Mouse (Mus musculus): ENCODE data around the gene Olfr1022. TPM values are rescaled to one million over a fixed set of nuclear protein-coding genes. Genes with fewer than 3 reads are reported as not detected.

The Olfr1022 gene
- polyA plus RNA-seq (2015; fragmentation: Nextera tagmentation; extraction: Ambion mirVana), result not detected in 2 replicates

DNA sequence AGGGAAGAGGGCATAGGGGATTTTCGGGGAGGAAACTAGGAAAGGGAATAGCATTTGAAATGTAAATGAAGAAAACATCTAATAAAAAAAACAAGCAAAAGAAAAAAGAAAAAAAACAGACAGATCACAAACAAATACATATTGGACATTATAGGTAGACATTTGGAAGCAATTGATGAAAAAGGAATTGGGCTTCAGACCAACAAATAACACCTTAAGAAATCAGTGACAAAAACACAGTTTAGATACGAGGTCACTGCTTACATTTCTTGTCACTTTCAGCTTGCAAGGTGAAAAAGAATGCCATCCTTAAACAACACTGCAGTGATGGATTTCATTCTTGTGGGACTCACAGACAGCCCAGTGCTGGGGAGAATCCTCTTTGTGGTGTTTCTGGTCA, at the start of gene Olfr1022:
Gene Olfr1022, plus strand, starts transcription at position 301 of the 400 bp plus-strand sequence.
- Histone ChIP-seq H3K27ac (ENCODE audit: low read depth) (no peak within 1 kb of the TSS), H3K4me1 (ENCODE audit: insufficient read depth) (no peaks in the 10 kb centered on the region), H3K4me2 (ENCODE audit: low read depth, low read length) (no peak within 1 kb of the TSS), H3K9me3 (ENCODE audit: low read length) (no peaks in the 10 kb centered on the region), H3K9ac (replicated peaks) (no peak within 1 kb of the TSS), H3K27me3 (ENCODE audit: insufficient read depth, low read length) (no peaks in the 10 kb centered on the region), H3K4me3 (ENCODE audit: low read depth, low read length) (no peak within 1 kb of the TSS), H3K36me3 (replicated peaks; ENCODE audit: insufficient read depth, low read length) (no peaks in the 10 kb centered on the region)
- TF ChIP-seq CTCF (IDR thresholded peaks at IDR 0.05; ENCODE audit: low read depth) (no peak), EP300 (IDR thresholded peaks at IDR 0.05; ENCODE audit: low read depth) (no peak)
- DNase-seq (no peak), ATAC-seq (no peak)
- WGBS (ENCODE audit: insufficient replicate concordance), result 41% methylated on average over 2 of the region's 2 CpGs

DNA sequence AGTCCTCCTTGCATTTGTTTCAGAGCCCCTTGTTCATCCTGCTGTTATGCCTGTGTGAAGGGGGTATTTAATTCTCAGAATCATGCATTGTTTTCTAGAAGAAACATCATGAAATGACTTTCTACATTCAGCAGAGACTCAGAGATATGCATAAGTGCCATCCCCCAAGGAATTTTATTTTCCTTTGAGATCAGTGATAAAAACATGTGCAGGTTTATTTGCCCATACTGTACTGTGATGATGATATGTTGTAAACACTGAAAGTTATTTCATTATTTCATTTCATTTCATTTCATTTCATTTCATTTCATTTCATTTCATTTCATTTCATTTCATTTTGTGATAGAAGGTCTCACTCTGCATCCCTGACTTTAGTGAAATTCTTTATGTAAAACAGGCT, 23.0 kb upstream of the Olfr1022 start, which contains the start of gene Olfr1019:
Gene Olfr1019, minus strand, starts transcription at position 101 of the 400 bp plus-strand sequence.
- Histone ChIP-seq H3K4me1 (ENCODE audit: insufficient read depth) (no peaks in the 10 kb centered on the region), H3K9me3 (ENCODE audit: low read length) (no peaks in the 10 kb centered on the region), H3K4me2 (ENCODE audit: low read depth, low read length) (no peak within 1 kb of the TSS), H3K9ac (replicated peaks) (no peak within 1 kb of the TSS), H3K36me3 (replicated peaks; ENCODE audit: insufficient read depth, low read length) (no peaks in the 10 kb centered on the region), H3K4me3 (ENCODE audit: low read depth, low read length) (no peak within 1 kb of the TSS), H3K27ac (ENCODE audit: low read depth) (no peak within 1 kb of the TSS), H3K27me3 (ENCODE audit: insufficient read depth, low read length) (no peaks in the 10 kb centered on the region)
- no peak for TF ChIP-seq EP300 (IDR thresholded peaks at IDR 0.05; ENCODE audit: low read depth)
- no peak for TF ChIP-seq CTCF (IDR thresholded peaks at IDR 0.05; ENCODE audit: low read depth)
- ATAC-seq, result no peak
- DNase-seq, result no peak

DNA sequence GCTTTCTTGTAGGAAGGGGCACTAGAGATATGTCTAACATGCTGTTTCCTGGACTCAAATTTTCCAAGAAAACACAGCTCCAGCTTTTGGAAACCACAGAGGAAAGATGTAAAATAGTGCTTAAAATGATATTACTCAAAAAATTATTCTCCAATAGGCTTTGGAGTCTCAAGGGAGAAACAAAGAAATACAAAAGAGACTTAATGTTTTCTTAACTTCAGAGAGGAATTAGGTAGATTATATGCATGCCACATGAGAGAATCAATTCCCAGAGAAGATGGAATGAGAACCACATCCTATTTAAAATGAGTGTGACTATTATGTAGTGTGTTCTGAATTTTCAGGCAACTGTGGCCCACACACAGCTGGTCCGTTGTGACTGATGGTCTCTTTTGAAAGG, 21.7 kb upstream of the Olfr1022 start, which contains the start of gene Olfr1020:
Gene Olfr1020, plus strand, starts transcription at position 301 of the 400 bp plus-strand sequence.
- Histone ChIP-seq H3K27me3 (ENCODE audit: insufficient read depth, low read length) (no peaks in the 10 kb centered on the region), H3K36me3 (replicated peaks; ENCODE audit: insufficient read depth, low read length) (no peaks in the 10 kb centered on the region), H3K4me1 (ENCODE audit: insufficient read depth) (no peaks in the 10 kb centered on the region), H3K4me3 (ENCODE audit: low read depth, low read length) (no peak within 1 kb of the TSS), H3K27ac (ENCODE audit: low read depth) (no peak within 1 kb of the TSS), H3K9me3 (ENCODE audit: low read length) (no peaks in the 10 kb centered on the region), H3K9ac (replicated peaks) (no peak within 1 kb of the TSS), H3K4me2 (ENCODE audit: low read depth, low read length) (no peak within 1 kb of the TSS)
- TF ChIP-seq CTCF (IDR thresholded peaks at IDR 0.05; ENCODE audit: low read depth), result no peak
- TF ChIP-seq EP300 (IDR thresholded peaks at IDR 0.05; ENCODE audit: low read depth), result no peak
- DNase-seq (no peak), ATAC-seq (no peak)
- WGBS (ENCODE audit: insufficient replicate concordance), result 64% methylated on average over 1 of the region's 1 CpGs

DNA sequence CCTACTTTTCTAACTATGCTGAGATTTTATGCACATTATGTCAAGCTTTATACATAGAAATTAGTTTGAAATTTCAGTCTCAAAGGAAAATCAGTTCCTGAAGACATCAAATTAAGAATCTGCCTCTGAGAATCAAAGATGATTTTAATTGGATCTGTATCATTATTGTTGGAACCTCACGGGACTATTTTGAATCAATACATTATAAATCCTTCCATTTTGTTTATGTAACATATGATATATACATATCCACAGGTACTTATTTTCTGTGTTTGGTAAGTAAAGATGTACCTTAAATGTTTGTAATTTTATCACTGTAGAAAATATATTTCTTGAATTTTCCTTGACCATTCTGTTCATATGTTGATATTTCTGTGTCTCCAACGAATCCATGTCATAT, 16.9 kb downstream of the Olfr1022 start, which contains the start of gene Olfr1023:
Gene Olfr1023, plus strand, starts transcription at position 301 of the 400 bp plus-strand sequence.
- TF ChIP-seq CTCF (IDR thresholded peaks at IDR 0.05; ENCODE audit: low read depth), result no peak
- no peak for TF ChIP-seq EP300 (IDR thresholded peaks at IDR 0.05; ENCODE audit: low read depth)
- H3K27me3 ChIP-seq (ENCODE audit: insufficient read depth, low read length), result no peaks in the 10 kb centered on the region
- no peak within 1 kb of the TSS for H3K4me3 ChIP-seq (ENCODE audit: low read depth, low read length)
- no peak within 1 kb of the TSS for H3K9ac ChIP-seq (replicated peaks)
- no peaks in the 10 kb centered on the region for H3K36me3 ChIP-seq (replicated peaks; ENCODE audit: insufficient read depth, low read length)
- H3K27ac ChIP-seq (ENCODE audit: low read depth), result no peak within 1 kb of the TSS
- no peak for ATAC-seq
- DNase-seq, result no peak
- no peaks in the 10 kb centered on the region for H3K9me3 ChIP-seq (ENCODE audit: low read length)
- H3K4me1 ChIP-seq (ENCODE audit: insufficient read depth), result no peaks in the 10 kb centered on the region
- 65% methylated on average over 2 of the region's 2 CpGs for WGBS (ENCODE audit: insufficient replicate concordance)
- H3K4me2 ChIP-seq (ENCODE audit: low read depth, low read length), result no peak within 1 kb of the TSS

DNA sequence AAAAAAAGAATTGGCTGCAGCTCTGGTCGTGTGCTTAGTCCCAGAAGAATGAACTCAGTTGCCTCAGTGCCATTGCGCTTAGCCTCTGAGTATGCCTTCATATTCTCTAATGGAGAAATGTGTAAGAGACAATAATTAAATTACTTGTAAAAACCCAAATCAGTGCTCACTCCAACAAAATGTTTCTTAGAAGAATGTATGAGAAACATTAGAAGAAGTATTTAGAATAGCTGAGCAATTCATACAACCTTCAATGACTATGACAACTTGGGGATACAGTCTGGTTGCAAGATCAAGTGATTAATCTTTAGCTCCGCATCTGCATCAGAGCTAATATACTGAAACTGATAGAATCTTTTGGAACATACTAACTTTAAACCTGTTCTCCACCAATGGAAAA, 36.6 kb downstream of the Olfr1022 start, which contains the start of gene Olfr1024:
Gene Olfr1024, minus strand, starts transcription at position 101 of the 400 bp plus-strand sequence.
- ATAC-seq, result no peak

DNA sequence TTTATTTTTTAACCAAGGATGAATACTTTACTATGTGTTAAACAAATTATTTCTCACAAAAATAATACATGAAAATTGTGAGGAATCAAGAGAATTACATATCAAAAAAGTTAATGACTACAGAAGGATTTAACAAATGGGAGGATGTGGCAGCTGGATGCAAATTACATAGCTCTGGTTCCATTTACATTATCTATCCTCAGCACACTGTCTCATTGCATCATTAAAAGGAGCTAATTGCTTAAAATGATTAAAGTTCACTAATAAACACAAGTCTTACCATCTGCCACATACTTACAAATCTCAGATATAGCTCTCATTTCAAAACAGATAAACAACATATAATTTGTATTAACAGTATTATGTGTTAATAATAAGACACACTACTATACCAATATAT, 44.8 kb downstream of the Olfr1022 start:
- Histone ChIP-seq H3K4me3 (ENCODE audit: low read depth, low read length) (no peak overlapping the region), H3K27ac (ENCODE audit: low read depth) (no peak overlapping the region), H3K27me3 (ENCODE audit: insufficient read depth, low read length) (no peaks in the 10 kb centered on the region), H3K9ac (replicated peaks) (no peak overlapping the region), H3K4me2 (ENCODE audit: low read depth, low read length) (no peak overlapping the region), H3K4me1 (ENCODE audit: insufficient read depth) (no peaks in the 10 kb centered on the region), H3K9me3 (ENCODE audit: low read length) (no peaks in the 10 kb centered on the region), H3K36me3 (replicated peaks; ENCODE audit: insufficient read depth, low read length) (no peaks in the 10 kb centered on the region)
- no peak for ATAC-seq
- TF ChIP-seq CTCF (IDR thresholded peaks at IDR 0.05; ENCODE audit: low read depth), result no peak
- no peak for TF ChIP-seq EP300 (IDR thresholded peaks at IDR 0.05; ENCODE audit: low read depth)
- DNase-seq, result no peak

More for the DNA sequence above, 36.6 kb downstream of the Olfr1022 start, which contains the start of gene Olfr1024:
- no peaks in the 10 kb centered on the region for H3K36me3 ChIP-seq (replicated peaks; ENCODE audit: insufficient read depth, low read length)
- H3K9ac ChIP-seq (replicated peaks), result no peak within 1 kb of the TSS
- no peaks in the 10 kb centered on the region for H3K27me3 ChIP-seq (ENCODE audit: insufficient read depth, low read length)
- H3K4me3 ChIP-seq (ENCODE audit: low read depth, low read length), result no peak within 1 kb of the TSS
- DNase-seq, result no peak
- H3K4me1 ChIP-seq (ENCODE audit: insufficient read depth), result no peaks in the 10 kb centered on the region
- H3K9me3 ChIP-seq (ENCODE audit: low read length), result no peaks in the 10 kb centered on the region; the same call in 1 of the 2 replicates
- 78% methylated on average over 3 of the region's 3 CpGs for WGBS (ENCODE audit: insufficient replicate concordance)
- no peak for TF ChIP-seq EP300 (IDR thresholded peaks at IDR 0.05; ENCODE audit: low read depth)
- no peak for TF ChIP-seq CTCF (IDR thresholded peaks at IDR 0.05; ENCODE audit: low read depth)
- no peak within 1 kb of the TSS for H3K4me2 ChIP-seq (ENCODE audit: low read depth, low read length)
- no peak within 1 kb of the TSS for H3K27ac ChIP-seq (ENCODE audit: low read depth)
